Mouse (Mus musculus) liver, embryonic 14.5 days (tissue): Measurements from ENCODE around the gene Rasal1.

ENCODE experiments used
- CTCF ChIP-seq: IDR thresholded peaks from 2 replicates; pipeline ENCODE4 v1.5.1; 2016; ENCODE audit warnings: antibody characterized with exemption, low read depth, control low read depth
- EP300 ChIP-seq: IDR thresholded peaks from 2 replicates; pipeline ENCODE4 v1.6.1; 2016; ENCODE audit warnings: antibody characterized with exemption, low read depth

DNA sequence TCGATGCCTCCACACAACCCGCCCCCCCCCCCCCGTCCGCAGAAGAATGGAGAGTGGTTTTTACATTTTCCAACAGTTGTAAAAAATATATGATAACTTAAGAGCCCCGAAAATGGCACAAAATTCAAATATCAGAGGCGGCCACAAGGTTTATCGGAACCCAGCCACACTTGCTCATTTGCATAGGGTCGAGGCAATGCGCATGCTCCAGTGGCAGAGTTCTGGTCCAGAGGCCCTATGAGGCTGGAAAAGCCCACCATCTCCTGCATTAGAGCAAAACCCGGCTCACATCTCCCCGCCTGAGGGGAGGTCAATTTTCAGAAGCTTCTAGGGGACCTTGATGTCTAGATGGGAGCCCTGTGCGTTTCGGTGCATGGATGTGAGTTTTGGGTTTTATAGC, 58.4 kb downstream of the Rasal1 start:
- TF ChIP-seq CTCF (no peak), EP300 (no peak)
